Mouse (Mus musculus) E14TG2a.4 (cell line): ENCODE data around the gene Gstp1.

Source experiments
- CTCF ChIP-seq: conservative IDR thresholded peaks from 2 replicates; pipeline ENCODE4 v1.5.1; 2014; ENCODE audit warnings: low read length
- NANOG ChIP-seq: IDR thresholded peaks from 2 replicates; pipeline ENCODE4 v1.6.1; 2014; ENCODE audit warnings: borderline replicate concordance, low read length, mixed read lengths
- POU5F1 ChIP-seq: IDR thresholded peaks from 2 replicates; pipeline ENCODE4 v1.6.1; 2014; ENCODE audit warnings: low read length, borderline replicate concordance

DNA sequence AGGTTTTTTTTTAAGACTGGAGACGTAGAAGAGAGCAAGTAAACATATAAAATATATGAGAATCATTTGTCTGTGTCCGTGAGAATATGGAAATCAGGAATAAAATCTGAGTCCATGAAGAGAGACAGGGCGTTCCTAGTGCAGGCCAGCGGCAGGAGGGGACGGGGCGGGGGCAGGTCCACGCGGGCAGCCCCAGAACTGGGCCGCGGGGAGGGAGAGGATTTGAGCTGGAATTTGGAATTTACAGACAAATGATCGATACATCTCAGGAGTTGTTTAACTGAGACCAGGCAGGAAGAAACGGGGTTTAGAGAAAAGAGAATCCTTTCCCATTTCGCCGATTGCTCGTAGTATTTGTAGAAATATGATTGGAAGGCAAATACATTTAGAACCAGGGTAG, 32.5 kb upstream of the Gstp1 start:
- TF ChIP-seq CTCF (no peak), POU5F1 (no peak), NANOG (no peak)
